Mouse (Mus musculus): ENCODE results near the gene Cd2.

DNA sequence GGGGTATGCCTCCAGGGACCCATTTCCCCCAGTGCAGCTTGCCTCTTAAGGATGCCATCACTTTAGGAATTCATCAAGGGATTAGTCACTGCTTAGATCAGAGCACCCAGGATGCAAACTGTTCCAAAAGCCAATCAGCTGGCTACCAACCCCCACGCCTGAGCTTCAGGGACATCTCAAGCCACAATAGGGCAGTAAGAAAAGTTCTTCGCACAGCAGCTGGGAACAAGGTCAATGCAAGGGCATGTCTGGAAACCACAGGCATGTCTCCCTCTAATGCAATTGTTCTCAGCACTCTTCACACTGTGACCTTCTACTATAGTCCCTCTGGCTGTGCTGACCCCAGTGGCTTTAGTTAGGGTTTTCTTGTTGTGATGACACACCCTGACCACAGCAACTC lies 39.5 kb upstream of the Cd2 start:
- TF ChIP-seq POLR2A (IDR thresholded peaks at IDR 0.05; ENCODE audit: extremely low read depth, insufficient read depth, low read length), result no peak
- no peak for TF ChIP-seq CTCF (IDR thresholded peaks at IDR 0.05; ENCODE audit: low read depth, low read length)

Measured in liver, adult 2 months (tissue).